Mouse (Mus musculus) heart, embryonic 11.5 days (tissue): ENCODE data around the gene Csnk2a1. TPM values are rescaled to one million over a fixed set of nuclear protein-coding genes. Genes with fewer than 3 reads are reported as not detected.

Experiments used
- polyA plus RNA-seq: library from polyadenylated mRNA; unstranded; fragments of >200 nt; fragmentation: Nextera tagmentation; extraction: Ambion mirVana; gene quantifications from 2 replicates; pipeline ENCODE4 v1.2.1, GENCODE M21; 2014

Gene Csnk2a1
- polyA plus RNA-seq, 1 experiment from 2014 or later = 90.5 TPM

Other genes with a start within 250 kb of the Csnk2a1 start
- 9.7 and 10.5 TPM in 2 replicates for gene Fam110a, start 246.6 kb upstream of the Csnk2a1 start, polyA plus RNA-seq
- 0.80 and 0.86 TPM in 2 replicates for gene Slc52a3, start 230.3 kb upstream of the Csnk2a1 start, polyA plus RNA-seq
- 0.06 and 0.11 TPM in 2 replicates for gene Scrt2, start 145.3 kb upstream of the Csnk2a1 start, polyA plus RNA-seq
- 8.1 and 8.8 TPM in 2 replicates for gene Srxn1, start 121.3 kb upstream of the Csnk2a1 start, polyA plus RNA-seq
- gene Tcf15, start 83.3 kb upstream of the Csnk2a1 start, polyA plus RNA-seq = 3.2 and 3.3 TPM in 2 replicates
- 25.1 and 25.7 TPM in 2 replicates for gene Tbc1d20, start 67.0 kb downstream of the Csnk2a1 start, polyA plus RNA-seq
- gene Rbck1, start 105.8 kb downstream of the Csnk2a1 start, polyA plus RNA-seq = 62.6 and 64.5 TPM in 2 replicates
- 3.4 and 3.6 TPM in 2 replicates for gene Trib3, start 117.2 kb downstream of the Csnk2a1 start, polyA plus RNA-seq
- gene Nrsn2, start 149.8 kb downstream of the Csnk2a1 start, polyA plus RNA-seq = 3.8 and 5.5 TPM in 2 replicates
- gene Sox12, start 171.2 kb downstream of the Csnk2a1 start, polyA plus RNA-seq = 12.9 and 13.9 TPM in 2 replicates
- gene Zcchc3, start 188.2 kb downstream of the Csnk2a1 start, polyA plus RNA-seq = 50.9 and 55.4 TPM in 2 replicates
- 1.4 and 1.5 TPM in 2 replicates for gene 6820408C15Rik, start 188.7 kb downstream of the Csnk2a1 start, polyA plus RNA-seq
- gene Defb23, start 237.8 kb downstream of the Csnk2a1 start, polyA plus RNA-seq = not detected in 2 replicates